Mouse (Mus musculus): ENCODE results near the gene Acad9. TPM values are rescaled to one million over a fixed set of nuclear protein-coding genes. Genes with fewer than 3 reads are reported as not detected.
A peak's percentile ranks its signal among the peaks of the same experiment; 100 is the strongest.

Gene Acad9
- 5.6 and 6.3 TPM in 2 replicates for polyA plus RNA-seq (2012; rRNA removed)

- Histone ChIP-seq H3K27ac (ENCODE audit: control insufficient read depth, insufficient read depth, low read depth, low read length) (0 out of 2 replicates have a peak within 1 kb of the TSS, but pooled peaks have one; percentile 26), H3K36me3 (ENCODE audit: control insufficient read depth, insufficient read depth, low read length) (no peaks in the 10 kb centered on the region), H3K27me3 (ENCODE audit: control insufficient read depth, insufficient read depth, low read length) (no peaks in the 10 kb centered on the region), H3K4me1 (ENCODE audit: control insufficient read depth, insufficient read depth, low read length) (peaks cover 4% of the 10 kb centered on the region), H3K4me3 (ENCODE audit: control insufficient read depth, low read depth, low read length) (peak within 1 kb of the TSS; percentile 94)
- TF ChIP-seq POLR2A (IDR thresholded peaks at IDR 0.05; ENCODE audit: control insufficient read depth, low read depth, low read length) (peak; percentile 67; the same call in 1 of the 2 replicates), CTCF (IDR thresholded peaks at IDR 0.05; ENCODE audit: control insufficient read depth, insufficient read depth, insufficient replicate concordance, low read depth, low read length) (no peak)
Measured at GRCm38 (mm10) chr3:36065843-36066651, at the start of gene Acad9. TSS of gene Acad9 (plus strand) at chr3:36065979.

GRCm38 (mm10) chr3:36025732-36026131, 40.0 kb upstream of the Acad9 start:
- Histone ChIP-seq H3K4me1 (ENCODE audit: control insufficient read depth, insufficient read depth, low read length) (no peaks in the 10 kb centered on the region), H3K36me3 (ENCODE audit: control insufficient read depth, insufficient read depth, low read length) (no peaks in the 10 kb centered on the region; the same call in 1 of the 2 replicates), H3K27me3 (ENCODE audit: control insufficient read depth, insufficient read depth, low read length) (no peaks in the 10 kb centered on the region), H3K27ac (ENCODE audit: control insufficient read depth, insufficient read depth, low read depth, low read length) (no peak overlapping the region), H3K4me3 (ENCODE audit: control insufficient read depth, low read depth, low read length) (no peak overlapping the region)
- TF ChIP-seq CTCF (IDR thresholded peaks at IDR 0.05; ENCODE audit: control insufficient read depth, insufficient read depth, insufficient replicate concordance, low read depth, low read length) (no peak), POLR2A (IDR thresholded peaks at IDR 0.05; ENCODE audit: control insufficient read depth, low read depth, low read length) (no peak)

GRCm38 (mm10) chr3:36029993-36030392, 35.8 kb upstream of the Acad9 start:
- Histone ChIP-seq H3K4me1 (ENCODE audit: control insufficient read depth, insufficient read depth, low read length) (no peaks in the 10 kb centered on the region), H3K36me3 (ENCODE audit: control insufficient read depth, insufficient read depth, low read length) (no peaks in the 10 kb centered on the region; the same call in 1 of the 2 replicates), H3K4me3 (ENCODE audit: control insufficient read depth, low read depth, low read length) (no peak overlapping the region), H3K27ac (ENCODE audit: control insufficient read depth, insufficient read depth, low read depth, low read length) (no peak overlapping the region), H3K27me3 (ENCODE audit: control insufficient read depth, insufficient read depth, low read length) (no peaks in the 10 kb centered on the region)
- no peak for TF ChIP-seq POLR2A (IDR thresholded peaks at IDR 0.05; ENCODE audit: control insufficient read depth, low read depth, low read length)
- TF ChIP-seq CTCF (IDR thresholded peaks at IDR 0.05; ENCODE audit: control insufficient read depth, insufficient read depth, insufficient replicate concordance, low read depth, low read length) = no peak

- Histone ChIP-seq H3K4me1 (ENCODE audit: control insufficient read depth, insufficient read depth, low read length) (no peaks in the 10 kb centered on the region), H3K27ac (ENCODE audit: control insufficient read depth, insufficient read depth, low read depth, low read length) (no peak overlapping the region), H3K36me3 (ENCODE audit: control insufficient read depth, insufficient read depth, low read length) (no peaks in the 10 kb centered on the region), H3K27me3 (ENCODE audit: control insufficient read depth, insufficient read depth, low read length) (no peaks in the 10 kb centered on the region), H3K4me3 (ENCODE audit: control insufficient read depth, low read depth, low read length) (no peak overlapping the region)
- TF ChIP-seq POLR2A (IDR thresholded peaks at IDR 0.05; ENCODE audit: control insufficient read depth, low read depth, low read length) (no peak), CTCF (IDR thresholded peaks at IDR 0.05; ENCODE audit: control insufficient read depth, insufficient read depth, insufficient replicate concordance, low read depth, low read length) (no peak)
Measured at GRCm38 (mm10) chr3:36031740-36032510, 33.9 kb upstream of the Acad9 start.

GRCm38 (mm10) chr3:36044520-36044919, 21.3 kb upstream of the Acad9 start:
- TF ChIP-seq CTCF (IDR thresholded peaks at IDR 0.05; ENCODE audit: control insufficient read depth, insufficient read depth, insufficient replicate concordance, low read depth, low read length) = no peak
- no peak for TF ChIP-seq POLR2A (IDR thresholded peaks at IDR 0.05; ENCODE audit: control insufficient read depth, low read depth, low read length)
- Histone ChIP-seq H3K4me1 (ENCODE audit: control insufficient read depth, insufficient read depth, low read length) (no peaks in the 10 kb centered on the region), H3K27ac (ENCODE audit: control insufficient read depth, insufficient read depth, low read depth, low read length) (no peak overlapping the region)

GRCm38 (mm10) chr3:36045086-36045485, 20.7 kb upstream of the Acad9 start:
- Histone ChIP-seq H3K4me1 (ENCODE audit: control insufficient read depth, insufficient read depth, low read length) (no peaks in the 10 kb centered on the region), H3K4me3 (ENCODE audit: control insufficient read depth, low read depth, low read length) (no peak overlapping the region), H3K27ac (ENCODE audit: control insufficient read depth, insufficient read depth, low read depth, low read length) (no peak overlapping the region), H3K27me3 (ENCODE audit: control insufficient read depth, insufficient read depth, low read length) (no peaks in the 10 kb centered on the region), H3K36me3 (ENCODE audit: control insufficient read depth, insufficient read depth, low read length) (no peaks in the 10 kb centered on the region)
- no peak for TF ChIP-seq POLR2A (IDR thresholded peaks at IDR 0.05; ENCODE audit: control insufficient read depth, low read depth, low read length)
- TF ChIP-seq CTCF (IDR thresholded peaks at IDR 0.05; ENCODE audit: control insufficient read depth, insufficient read depth, insufficient replicate concordance, low read depth, low read length) = no peak

More at GRCm38 (mm10) chr3:36044520-36044919, 21.3 kb upstream of the Acad9 start:
- H3K4me3 ChIP-seq (ENCODE audit: control insufficient read depth, low read depth, low read length) = no peak overlapping the region
- H3K36me3 ChIP-seq (ENCODE audit: control insufficient read depth, insufficient read depth, low read length) = no peaks in the 10 kb centered on the region
- no peaks in the 10 kb centered on the region for H3K27me3 ChIP-seq (ENCODE audit: control insufficient read depth, insufficient read depth, low read length)

- TF ChIP-seq POLR2A (IDR thresholded peaks at IDR 0.05; ENCODE audit: control insufficient read depth, low read depth, low read length) = no peak
- peaks cover 2% of the 10 kb centered on the region; the same call in 1 of the 2 replicates for H3K4me1 ChIP-seq (ENCODE audit: control insufficient read depth, insufficient read depth, low read length)
- H3K27ac ChIP-seq (ENCODE audit: control insufficient read depth, insufficient read depth, low read depth, low read length) = no peak overlapping the region
- H3K36me3 ChIP-seq (ENCODE audit: control insufficient read depth, insufficient read depth, low read length) = no peaks in the 10 kb centered on the region
- no peaks in the 10 kb centered on the region for H3K27me3 ChIP-seq (ENCODE audit: control insufficient read depth, insufficient read depth, low read length)
- no peak overlapping the region for H3K4me3 ChIP-seq (ENCODE audit: control insufficient read depth, low read depth, low read length)
Measured at GRCm38 (mm10) chr3:36049106-36049505, 16.7 kb upstream of the Acad9 start.

All from testis, adult 2 months (tissue).